Mouse (Mus musculus): ENCODE data around the gene Eif3m. TPM values are rescaled to one million over a fixed set of nuclear protein-coding genes. Genes with fewer than 3 reads are reported as not detected.
A peak's percentile ranks its signal among the peaks of the same experiment; 100 is the strongest.

Eif3m gene
- polyA plus RNA-seq, 1 experiment from 2014 or later = 181 TPM

GRCm38 (mm10) chr2:105021836-105022235 lies 5.0 kb upstream of the Eif3m start:
- Histone ChIP-seq H3K4me3 (replicated peaks; ENCODE audit: low read length) (no peak overlapping the region), H3K4me2 (ENCODE audit: low read length) (no peak overlapping the region), H3K36me3 (ENCODE audit: control insufficient read depth, insufficient read depth) (no peaks in the 10 kb centered on the region), H3K9ac (replicated peaks; ENCODE audit: low read depth, low read length) (no peak overlapping the region), H3K9me3 (ENCODE audit: control insufficient read depth, low read length) (no peaks in the 10 kb centered on the region), H3K27me3 (replicated peaks; ENCODE audit: control insufficient read depth, insufficient read depth, low read length) (no peaks in the 10 kb centered on the region), H3K27ac (ENCODE audit: low read length) (no peak overlapping the region), H3K4me1 (replicated peaks; ENCODE audit: control insufficient read depth, insufficient read depth, low read length) (peaks cover 3% of the 10 kb centered on the region)
- no peak for ATAC-seq
- WGBS = 98% methylated on average over 2 of the region's 2 CpGs

DNA sequence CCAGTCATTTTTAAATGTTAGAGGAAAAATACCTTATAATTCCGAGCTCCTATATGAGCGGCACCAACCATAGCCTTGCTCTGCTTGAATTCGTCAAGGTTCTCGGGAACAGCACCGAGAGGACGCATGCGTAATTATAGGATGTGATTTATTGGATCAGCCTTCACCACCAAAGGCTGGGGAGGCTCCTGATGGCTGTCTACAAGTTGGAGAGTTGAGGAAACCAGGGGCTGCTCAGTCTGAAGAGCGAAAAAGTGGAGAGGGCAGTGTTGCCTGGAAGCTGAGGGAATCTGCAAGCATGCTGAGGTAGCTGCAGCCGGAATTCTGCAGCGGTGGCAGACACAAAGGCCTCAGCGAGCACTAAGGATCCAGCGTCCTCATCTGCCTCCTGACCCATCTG lies 4.4 kb upstream of the Eif3m start:
- Histone ChIP-seq H3K4me1 (replicated peaks; ENCODE audit: control insufficient read depth, insufficient read depth, low read length) (peaks cover 3% of the 10 kb centered on the region), H3K4me2 (ENCODE audit: low read length) (no peak overlapping the region), H3K9me3 (ENCODE audit: control insufficient read depth, low read length) (no peaks in the 10 kb centered on the region), H3K27me3 (replicated peaks; ENCODE audit: control insufficient read depth, insufficient read depth, low read length) (no peaks in the 10 kb centered on the region), H3K4me3 (replicated peaks; ENCODE audit: low read length) (no peak overlapping the region), H3K9ac (replicated peaks; ENCODE audit: low read depth, low read length) (no peak overlapping the region), H3K27ac (ENCODE audit: low read length) (no peak overlapping the region), H3K36me3 (ENCODE audit: control insufficient read depth, insufficient read depth) (no peaks in the 10 kb centered on the region)
- WGBS = 85% methylated on average over 12 of the region's 12 CpGs
- no peak for ATAC-seq

DNA sequence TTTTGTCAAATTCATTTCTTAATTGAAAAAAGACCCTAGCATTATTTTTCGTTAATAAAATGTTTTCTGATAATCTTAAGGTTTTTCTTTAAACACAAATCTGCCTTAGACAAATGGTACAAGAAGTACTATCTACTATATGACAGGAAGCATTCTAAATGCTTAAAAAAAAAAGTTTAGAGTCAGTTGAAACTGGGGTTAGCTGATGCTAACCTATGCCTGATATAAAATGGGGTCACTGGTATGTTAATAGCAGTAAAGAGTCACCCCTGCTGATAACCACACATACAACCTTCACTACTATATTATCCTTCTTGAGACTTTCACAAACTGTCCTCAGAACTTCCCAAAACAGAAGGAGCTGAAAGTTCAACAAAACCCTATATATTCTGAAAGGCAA lies 2.6 kb upstream of the Eif3m start:
- ATAC-seq = no peak
- 87% methylated on average over 1 of the region's 1 CpGs for WGBS
- Histone ChIP-seq H3K4me2 (ENCODE audit: low read length) (no peak overlapping the region), H3K27me3 (replicated peaks; ENCODE audit: control insufficient read depth, insufficient read depth, low read length) (no peaks in the 10 kb centered on the region), H3K4me3 (replicated peaks; ENCODE audit: low read length) (no peak overlapping the region), H3K36me3 (ENCODE audit: control insufficient read depth, insufficient read depth) (no peaks in the 10 kb centered on the region), H3K9me3 (ENCODE audit: control insufficient read depth, low read length) (no peaks in the 10 kb centered on the region), H3K4me1 (replicated peaks; ENCODE audit: control insufficient read depth, insufficient read depth, low read length) (peaks cover 12% of the 10 kb centered on the region), H3K9ac (replicated peaks; ENCODE audit: low read depth, low read length) (no peak overlapping the region), H3K27ac (ENCODE audit: low read length) (no peak overlapping the region)

DNA sequence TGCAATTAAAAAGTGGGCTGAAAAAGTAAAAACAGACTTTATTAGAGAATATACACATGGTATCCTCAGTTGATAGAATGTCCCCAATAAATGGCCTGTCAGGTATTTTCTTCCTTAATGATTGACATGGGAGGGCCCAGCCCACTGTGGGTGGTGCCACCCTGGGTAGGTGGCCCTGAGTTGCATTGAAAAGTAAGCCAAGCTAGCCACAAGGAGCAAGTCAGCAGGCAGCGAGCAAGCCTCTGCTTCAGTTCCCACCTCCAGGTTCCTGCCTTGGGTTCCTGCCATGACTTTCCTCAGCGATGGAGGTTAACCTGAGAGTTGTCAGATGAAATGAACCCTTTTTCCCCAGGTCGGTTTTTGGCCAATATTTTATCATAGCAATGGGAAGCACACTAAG lies 922 bp upstream of the Eif3m start:
- no peak for ATAC-seq
- H3K27ac ChIP-seq (ENCODE audit: low read length) = no peak overlapping the region
- WGBS = 81% methylated on average over 3 of the region's 3 CpGs
- H3K9ac ChIP-seq (replicated peaks; ENCODE audit: low read depth, low read length) = no peak overlapping the region
- H3K4me2 ChIP-seq (ENCODE audit: low read length) = no peak overlapping the region
- H3K27me3 ChIP-seq (replicated peaks; ENCODE audit: control insufficient read depth, insufficient read depth, low read length) = no peaks in the 10 kb centered on the region
- H3K9me3 ChIP-seq (ENCODE audit: control insufficient read depth, low read length) = no peaks in the 10 kb centered on the region
- peaks cover 5% of the 10 kb centered on the region; the same call in 1 of the 2 replicates for H3K36me3 ChIP-seq (ENCODE audit: control insufficient read depth, insufficient read depth)
- H3K4me3 ChIP-seq (replicated peaks; ENCODE audit: low read length) = no peak overlapping the region
- peaks cover 12% of the 10 kb centered on the region for H3K4me1 ChIP-seq (replicated peaks; ENCODE audit: control insufficient read depth, insufficient read depth, low read length)

DNA sequence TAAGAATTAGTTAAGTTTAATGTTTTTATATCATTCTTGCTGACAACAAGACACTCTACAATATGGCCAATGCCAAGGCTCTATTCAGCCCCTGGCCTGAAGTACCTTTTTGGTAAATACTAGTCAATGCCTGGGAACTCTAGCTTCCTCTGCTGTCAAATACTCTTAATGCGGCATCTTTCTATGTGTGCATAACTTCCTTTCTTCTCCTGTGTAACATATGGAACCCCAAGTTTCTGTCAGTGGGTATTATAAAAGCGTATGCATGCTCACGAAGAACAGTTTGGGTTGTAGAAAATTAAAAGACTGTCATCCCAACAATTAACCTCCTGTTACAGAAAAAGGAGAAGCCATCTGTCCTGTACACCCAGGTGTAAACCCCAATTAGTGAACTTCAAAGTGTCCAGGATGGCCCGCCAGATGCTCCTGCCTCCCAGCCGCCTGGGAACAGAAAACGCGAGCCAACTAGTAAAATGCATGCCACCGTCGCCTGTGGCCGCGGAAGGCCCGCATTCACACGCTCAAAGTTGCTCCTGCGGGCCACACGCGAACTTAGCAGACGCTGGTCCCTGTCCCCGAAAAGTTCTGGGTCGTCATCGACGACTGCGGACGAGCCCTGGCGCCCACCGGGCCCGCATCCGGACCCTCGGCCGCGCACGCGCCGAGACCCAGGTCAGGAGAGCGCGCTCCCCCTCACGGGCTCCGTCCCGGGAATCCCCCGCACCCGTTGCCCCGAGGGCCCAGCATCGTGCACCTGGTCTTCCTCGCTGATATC lies 501 bp downstream of the Eif3m start:
- ATAC-seq = peak; percentile 78
- H3K27ac ChIP-seq (ENCODE audit: low read length) = peak overlapping the region; percentile 84

GRCm38 (mm10) chr2:105007236-105007635 lies 9.6 kb downstream of the Eif3m start:
- Histone ChIP-seq H3K27ac (ENCODE audit: low read length) (no peak overlapping the region), H3K4me1 (replicated peaks; ENCODE audit: control insufficient read depth, insufficient read depth, low read length) (no peaks in the 10 kb centered on the region), H3K4me2 (ENCODE audit: low read length) (no peak overlapping the region), H3K4me3 (replicated peaks; ENCODE audit: low read length) (no peak overlapping the region), H3K9ac (replicated peaks; ENCODE audit: low read depth, low read length) (no peak overlapping the region), H3K27me3 (replicated peaks; ENCODE audit: control insufficient read depth, insufficient read depth, low read length) (no peaks in the 10 kb centered on the region), H3K9me3 (ENCODE audit: control insufficient read depth, low read length) (no peaks in the 10 kb centered on the region), H3K36me3 (ENCODE audit: control insufficient read depth, insufficient read depth) (peaks cover 51% of the 10 kb centered on the region)
- ATAC-seq = no peak

More for the DNA sequence above, 501 bp downstream of the Eif3m start:
- no peaks in the 10 kb centered on the region for H3K9me3 ChIP-seq (ENCODE audit: control insufficient read depth, low read length)
- H3K4me3 ChIP-seq (replicated peaks; ENCODE audit: low read length) = peak overlapping the region; percentile 98
- peak overlapping the region; percentile 90 for H3K9ac ChIP-seq (replicated peaks; ENCODE audit: low read depth, low read length)
- H3K4me1 ChIP-seq (replicated peaks; ENCODE audit: control insufficient read depth, insufficient read depth, low read length) = peaks cover 12% of the 10 kb centered on the region
- peaks cover 10% of the 10 kb centered on the region; the same call in 1 of the 2 replicates for H3K36me3 ChIP-seq (ENCODE audit: control insufficient read depth, insufficient read depth)
- H3K4me2 ChIP-seq (ENCODE audit: low read length) = peak overlapping the region; percentile 93
- under 1% methylated on average over 43 of the region's 43 CpGs for WGBS
- no peaks in the 10 kb centered on the region for H3K27me3 ChIP-seq (replicated peaks; ENCODE audit: control insufficient read depth, insufficient read depth, low read length)

GRCm38 (mm10) chr2:104996201-104996600 lies 20.7 kb downstream of the Eif3m start:
- Histone ChIP-seq H3K36me3 (ENCODE audit: control insufficient read depth, insufficient read depth) (peaks cover 7% of the 10 kb centered on the region; the same call in 1 of the 2 replicates), H3K27ac (ENCODE audit: low read length) (no peak overlapping the region), H3K4me3 (replicated peaks; ENCODE audit: low read length) (no peak overlapping the region), H3K4me1 (replicated peaks; ENCODE audit: control insufficient read depth, insufficient read depth, low read length) (no peaks in the 10 kb centered on the region), H3K27me3 (replicated peaks; ENCODE audit: control insufficient read depth, insufficient read depth, low read length) (no peaks in the 10 kb centered on the region), H3K9me3 (ENCODE audit: control insufficient read depth, low read length) (no peaks in the 10 kb centered on the region), H3K4me2 (ENCODE audit: low read length) (no peak overlapping the region), H3K9ac (replicated peaks; ENCODE audit: low read depth, low read length) (no peak overlapping the region)
- WGBS = 91% methylated on average over 3 of the region's 3 CpGs
- ATAC-seq = no peak

- Histone ChIP-seq H3K9me3 (ENCODE audit: control insufficient read depth, low read length) (no peaks in the 10 kb centered on the region), H3K4me3 (replicated peaks; ENCODE audit: low read length) (no peak overlapping the region), H3K4me1 (replicated peaks; ENCODE audit: control insufficient read depth, insufficient read depth, low read length) (no peaks in the 10 kb centered on the region), H3K4me2 (ENCODE audit: low read length) (no peak overlapping the region), H3K27ac (ENCODE audit: low read length) (no peak overlapping the region), H3K9ac (replicated peaks; ENCODE audit: low read depth, low read length) (no peak overlapping the region), H3K36me3 (ENCODE audit: control insufficient read depth, insufficient read depth) (peaks cover 5% of the 10 kb centered on the region; the same call in 1 of the 2 replicates), H3K27me3 (replicated peaks; ENCODE audit: control insufficient read depth, insufficient read depth, low read length) (no peaks in the 10 kb centered on the region)
- WGBS = 81% methylated on average over 2 of the region's 2 CpGs
- no peak for ATAC-seq
Measured at GRCm38 (mm10) chr2:104994436-104994835, 22.4 kb downstream of the Eif3m start.

GRCm38 (mm10) chr2:104988974-104989373 lies 27.9 kb downstream of the Eif3m start:
- Histone ChIP-seq H3K4me1 (replicated peaks; ENCODE audit: control insufficient read depth, insufficient read depth, low read length) (no peaks in the 10 kb centered on the region), H3K36me3 (ENCODE audit: control insufficient read depth, insufficient read depth) (no peaks in the 10 kb centered on the region), H3K4me2 (ENCODE audit: low read length) (no peak overlapping the region), H3K9me3 (ENCODE audit: control insufficient read depth, low read length) (no peaks in the 10 kb centered on the region), H3K4me3 (replicated peaks; ENCODE audit: low read length) (no peak overlapping the region), H3K27me3 (replicated peaks; ENCODE audit: control insufficient read depth, insufficient read depth, low read length) (no peaks in the 10 kb centered on the region), H3K9ac (replicated peaks; ENCODE audit: low read depth, low read length) (no peak overlapping the region), H3K27ac (ENCODE audit: low read length) (no peak overlapping the region)
- 90% methylated on average over 1 of the region's 1 CpGs for WGBS
- ATAC-seq = no peak
